26 mouse cellular contexts compared by ENCODE assay signal in the genomic region with DNA sequence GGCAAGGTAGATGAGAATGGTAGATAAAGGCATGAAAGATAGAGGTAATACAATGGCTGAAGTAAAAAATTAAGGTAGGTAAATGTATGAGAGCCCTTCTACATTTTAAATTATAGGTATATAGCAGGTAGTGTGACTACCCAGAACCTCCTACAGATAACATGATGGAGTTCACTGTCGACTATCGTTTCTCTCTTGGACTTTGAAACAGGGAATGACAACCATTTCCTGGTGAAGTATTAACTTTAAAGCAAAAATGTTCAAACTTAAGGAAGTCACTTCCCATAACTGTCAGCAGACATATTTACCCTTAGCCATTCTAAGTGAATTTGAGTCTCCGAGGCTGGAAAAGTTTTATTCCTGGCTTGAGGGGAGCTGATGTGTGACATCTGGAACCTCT. TPM values are rescaled to one million over a fixed set of nuclear protein-coding genes. Genes with fewer than 3 reads are reported as not detected.
A peak's percentile ranks its signal among the peaks of the same experiment; 100 is the strongest.
DNase-seq lines count a peak whose midpoint lies in the region; ATAC-seq and TF ChIP-seq lines count a peak whose summit lies in the region.
"Had no signal": no experiment of that assay in that cellular context is flagged by ENCODE, and none has a peak within 500 bp of the region (broad histone marks: within the 10 kb centered on the region; RNA-seq: fewer than 3 reads in every experiment).

No protein-coding gene starts in this region.

- H3K4me1 ChIP-seq in liver, adult 2 months (ENCODE audit: control insufficient read depth, insufficient read depth, low read length): peaks cover 40% of the 10 kb centered on the region
- H3K4me1 ChIP-seq in stomach, embryonic 16.5 days (ENCODE audit: control insufficient read depth, insufficient read depth, low read length): peaks cover 19% of the 10 kb centered on the region
- H3K4me1 ChIP-seq in stomach, postnatal 0 days (replicated peaks; ENCODE audit: control insufficient read depth, insufficient read depth): peaks cover 3% of the 10 kb centered on the region; the same call in 1 of the 2 replicates
- H3K4me1 ChIP-seq in liver, embryonic 16.5 days (ENCODE audit: control insufficient read depth, low read depth, low read length): peaks cover 7% of the 10 kb centered on the region
- peaks cover 8% of the 10 kb centered on the region; the same call in 1 of the 2 replicates for H3K4me1 ChIP-seq in embryonic facial prominence, embryonic 10.5 days
- H3K4me1 ChIP-seq: forebrain, embryonic 12.5 days; heart, embryonic 12.5 days had no signal

- no peaks in the 10 kb centered on the region for H3K9me3 ChIP-seq in stomach, embryonic 16.5 days (replicated peaks; ENCODE audit: control insufficient read depth, low read length)
- no peaks in the 10 kb centered on the region for H3K9me3 ChIP-seq in stomach, postnatal 0 days (ENCODE audit: control insufficient read depth, low read length)
- H3K9me3 ChIP-seq in liver, embryonic 16.5 days (replicated peaks; ENCODE audit: control insufficient read depth, low read length): no peaks in the 10 kb centered on the region
- H3K9me3 ChIP-seq in embryonic facial prominence, embryonic 10.5 days: no peaks in the 10 kb centered on the region
- H3K9me3 ChIP-seq: embryonic facial prominence, embryonic 13.5 days; forebrain, embryonic 12.5 days; heart, embryonic 12.5 days; hindbrain, embryonic 10.5 days had no signal

- no peak for ATAC-seq in stomach, embryonic 16.5 days (ENCODE audit: insufficient read depth, low FRiP score)
- ATAC-seq in stomach, postnatal 0 days (ENCODE audit: low FRiP score, low TSS enrichment): no peak
- ATAC-seq in liver, embryonic 16.5 days (ENCODE audit: low read depth): no peak
- ATAC-seq: activated CD4-positive, CD25-positive, alpha-beta regulatory T cell, adult 4 months; forebrain, embryonic 16.5 days; Patski had no signal

- no peak overlapping the region for H3K4me3 ChIP-seq in liver, adult 2 months (ENCODE audit: insufficient read depth, low read depth, low read length)
- no peak overlapping the region for H3K4me3 ChIP-seq in stomach, embryonic 16.5 days (replicated peaks; ENCODE audit: low read length)
- H3K4me3 ChIP-seq in stomach, postnatal 0 days (ENCODE audit: low read depth, low read length): no peak overlapping the region
- H3K4me3 ChIP-seq in liver, embryonic 16.5 days (ENCODE audit: low read depth, low read length): no peak overlapping the region
- H3K4me3 ChIP-seq in embryonic facial prominence, embryonic 10.5 days: no peak overlapping the region
- H3K4me3 ChIP-seq: embryonic facial prominence, embryonic 13.5 days; forebrain, embryonic 12.5 days; heart, adult 2 months; heart, embryonic 12.5 days; hindbrain, embryonic 10.5 days had no signal

- H3K27ac ChIP-seq in liver, adult 2 months (replicated peaks; ENCODE audit: insufficient read depth, low read depth, low read length): peak overlapping the region; percentile 91
- 0 out of 2 replicates have a peak overlapping the region, but pooled peaks have one; percentile 1 for H3K27ac ChIP-seq in stomach, embryonic 16.5 days (ENCODE audit: low read length)
- H3K27ac ChIP-seq in stomach, postnatal 0 days (replicated peaks): no peak overlapping the region
- peak overlapping the region; percentile 37; the same call in 1 of the 2 replicates for H3K27ac ChIP-seq in liver, embryonic 16.5 days (ENCODE audit: low read length)
- no peak overlapping the region for H3K27ac ChIP-seq in embryonic facial prominence, embryonic 10.5 days (replicated peaks)
- H3K27ac ChIP-seq: embryonic facial prominence, embryonic 13.5 days; forebrain, embryonic 12.5 days; heart, adult 2 months; hindbrain, embryonic 10.5 days had no signal

- DNase-seq in liver, adult 2 months (ENCODE audit: extremely low read depth, low read depth, low spot score): peak; percentile 79
- no peak for DNase-seq in liver
- DNase-seq in stomach, postnatal 0 days (ENCODE audit: low spot score): no peak
- DNase-seq in layer of hippocampus, adult 11-12 months (ENCODE audit: low spot score): no peak
- no peak for DNase-seq in embryonic facial prominence, embryonic 10.5 days (ENCODE audit: low spot score)
- DNase-seq: adrenal gland, postnatal 14 days; cerebellum, adult 11-12 months; cerebellum, adult 9-10 months; cerebellum, postnatal 25 days; gastrocnemius, postnatal 10 days; heart, adult 2 months had no signal

- H3K79me2 ChIP-seq in liver, adult 2 months (ENCODE audit: control insufficient read depth, insufficient read depth, low read length): peaks cover 34% of the 10 kb centered on the region; the same call in 1 of the 2 replicates

- TF ChIP-seq POLR2A in liver, adult 2 months (IDR thresholded peaks at IDR 0.05; ENCODE audit: extremely low read depth, insufficient read depth, low read length): no peak

- no peak for TF ChIP-seq EP300 in stomach, postnatal 0 days (optimal IDR thresholded peaks at IDR 0.05)

- peak overlapping the region; percentile 54 for H3K9ac ChIP-seq in liver, adult 2 months (ENCODE audit: low read depth, low read length)
- no peak overlapping the region for H3K9ac ChIP-seq in stomach, embryonic 16.5 days (ENCODE audit: low read length)
- H3K9ac ChIP-seq in stomach, postnatal 0 days (ENCODE audit: low read length): no peak overlapping the region
- no peak overlapping the region for H3K9ac ChIP-seq in liver, embryonic 16.5 days (ENCODE audit: low read depth, low read length)
- H3K9ac ChIP-seq: embryonic facial prominence, embryonic 13.5 days; forebrain, embryonic 12.5 days; heart, embryonic 12.5 days had no signal

- WGBS in liver, adult 2 months: 14% methylated on average over 3 of the region's 3 CpGs
- 52% methylated on average over 3 of the region's 3 CpGs for WGBS in stomach, embryonic 16.5 days
- WGBS in stomach, postnatal 0 days: 43% methylated on average over 3 of the region's 3 CpGs
- 56% methylated on average over 3 of the region's 3 CpGs for WGBS in liver, embryonic 16.5 days (ENCODE audit: insufficient replicate concordance)
- WGBS in embryonic facial prominence, embryonic 10.5 days: 81% methylated on average over 3 of the region's 3 CpGs

- H3K27me3 ChIP-seq in liver, adult 2 months (ENCODE audit: control insufficient read depth, insufficient read depth, low read length): no peaks in the 10 kb centered on the region
- no peaks in the 10 kb centered on the region for H3K27me3 ChIP-seq in stomach, embryonic 16.5 days (ENCODE audit: control insufficient read depth, insufficient read depth, low read length)
- H3K27me3 ChIP-seq in stomach, postnatal 0 days (ENCODE audit: control insufficient read depth, insufficient read depth, low read length): no peaks in the 10 kb centered on the region
- no peaks in the 10 kb centered on the region for H3K27me3 ChIP-seq in liver, embryonic 16.5 days (ENCODE audit: control insufficient read depth, insufficient read depth, low read depth, low read length)
- H3K27me3 ChIP-seq in embryonic facial prominence, embryonic 10.5 days (replicated peaks; ENCODE audit: low read depth, poor library complexity, severe bottlenecking): no peaks in the 10 kb centered on the region
- H3K27me3 ChIP-seq: CH12.LX; embryonic facial prominence, embryonic 13.5 days; forebrain, embryonic 12.5 days; heart, embryonic 12.5 days; Patski had no signal

- H3K4me2 ChIP-seq in stomach, embryonic 16.5 days (ENCODE audit: low read depth, low read length): no peak overlapping the region
- H3K4me2 ChIP-seq in stomach, postnatal 0 days (replicated peaks; ENCODE audit: low read depth): no peak overlapping the region
- no peak overlapping the region for H3K4me2 ChIP-seq in liver, embryonic 16.5 days (ENCODE audit: low read depth, low read length)
- H3K4me2 ChIP-seq: embryonic facial prominence, embryonic 13.5 days; forebrain, embryonic 12.5 days; heart, embryonic 12.5 days had no signal

- H3K36me3 ChIP-seq in liver, adult 2 months (ENCODE audit: control insufficient read depth, insufficient read depth, low read length): no peaks in the 10 kb centered on the region
- no peaks in the 10 kb centered on the region for H3K36me3 ChIP-seq in stomach, embryonic 16.5 days (ENCODE audit: control insufficient read depth, insufficient read depth, low read length)
- no peaks in the 10 kb centered on the region for H3K36me3 ChIP-seq in stomach, postnatal 0 days (ENCODE audit: control insufficient read depth, insufficient read depth, low read length)
- H3K36me3 ChIP-seq in liver, embryonic 16.5 days (ENCODE audit: control insufficient read depth, insufficient read depth): no peaks in the 10 kb centered on the region
- H3K36me3 ChIP-seq in embryonic facial prominence, embryonic 10.5 days (replicated peaks): no peaks in the 10 kb centered on the region
- H3K36me3 ChIP-seq: embryonic facial prominence, embryonic 13.5 days; forebrain, embryonic 12.5 days; heart, embryonic 12.5 days; hindbrain, embryonic 10.5 days had no signal

- TF ChIP-seq CTCF in liver, adult 2 months (IDR thresholded peaks at IDR 0.05; ENCODE audit: low read depth, low read length): no peak
- TF ChIP-seq CTCF in stomach, postnatal 0 days (IDR thresholded peaks at IDR 0.05; ENCODE audit: low read depth): no peak

RNA-seq across cellular contexts. Expression of a gene that starts 59.4 kb away (rescaled TPM):
- not detected in 2 replicates for total RNA-seq in liver, adult 2 months (2014; rRNA removed)
- not detected in 2 replicates for polyA plus RNA-seq in liver, adult 2 months (2012; rRNA removed)
- 0.30 and 0.34 TPM in 2 replicates for polyA plus RNA-seq in stomach, embryonic 16.5 days (2015; fragmentation: Nextera tagmentation; extraction: Ambion mirVana)
- 0.16 TPM in 1 of 2 replicates, not detected in the other for polyA plus RNA-seq in stomach, postnatal 0 days (2015; fragmentation: Nextera tagmentation; extraction: Ambion mirVana)
- 0.14 and 0.27 TPM in 2 replicates for polyA plus RNA-seq in liver, embryonic 16.5 days (2015; fragmentation: Nextera tagmentation; extraction: Ambion mirVana)
- 0.45 TPM in 2 replicates for polyA plus RNA-seq in embryonic facial prominence, embryonic 10.5 days (2016; fragmentation: Nextera tagmentation; extraction: Ambion mirVana)
- total RNA-seq: adrenal gland, adult 18-20 months; adrenal gland, postnatal 14 days; CH12.LX; gastrocnemius, postnatal 10 days; heart, adult 2 months; heart, postnatal 25 days had no signal
- polyA plus RNA-seq: activated CD4-positive, CD25-positive, alpha-beta regulatory T cell, adult 4 months; cortical plate, adult 2 months; frontal cortex, adult 2 months; gonadal fat pad, adult 2 months; heart, adult 2 months; heart, embryonic 12.5 days; Patski had no signal

Comparison
In these comparisons a context has a peak if more than half of its experiments do, and no peak if none do; other contexts are left out.
1. H3K27ac ChIP-seq: peak in liver, adult 2 months (single experiment), stomach, embryonic 16.5 days (single experiment) and liver, embryonic 16.5 days (single experiment); none in stomach, postnatal 0 days (single experiment) and embryonic facial prominence, embryonic 10.5 days (single experiment).